Mouse (Mus musculus): ENCODE measurements at regions not wholly inside any gene's neighbourhood (a gene's known extent, or its start where the extent isn't known, plus 50 kb on each side); places are given as distances from the start of the nearest gene placed in this dataset.
A peak's percentile ranks its signal among the peaks of the same experiment; 100 is the strongest.

DNA sequence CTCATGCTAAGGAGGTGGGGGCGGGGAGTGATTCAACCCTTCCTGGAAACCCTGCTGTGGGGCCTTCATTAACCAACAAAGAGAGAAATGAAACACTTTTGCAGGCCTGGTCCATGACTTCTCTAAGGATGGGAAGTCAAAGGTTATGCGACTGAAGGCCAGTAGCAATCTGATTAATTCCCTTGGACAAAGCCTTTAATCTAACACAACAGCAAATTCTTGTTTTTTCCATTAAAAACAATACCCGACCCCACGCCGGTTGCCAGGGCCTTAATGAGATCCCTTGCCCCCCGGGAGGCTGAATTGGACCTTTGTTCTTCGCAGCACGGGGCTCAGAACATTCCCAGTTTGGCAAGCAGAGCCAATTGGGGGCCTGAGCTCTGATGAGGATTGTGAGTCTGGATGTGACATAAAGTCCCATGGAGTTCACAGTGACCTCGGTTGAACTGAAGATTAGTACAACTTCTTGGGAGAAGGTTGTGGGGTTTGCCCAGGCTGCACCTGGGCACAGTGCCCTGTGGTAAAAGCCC, 310.9 kb upstream of the Rtl1 start:
- H3K27ac ChIP-seq, result no peak overlapping the region
- 65% methylated on average over 9 of the region's 9 CpGs for WGBS

DNA sequence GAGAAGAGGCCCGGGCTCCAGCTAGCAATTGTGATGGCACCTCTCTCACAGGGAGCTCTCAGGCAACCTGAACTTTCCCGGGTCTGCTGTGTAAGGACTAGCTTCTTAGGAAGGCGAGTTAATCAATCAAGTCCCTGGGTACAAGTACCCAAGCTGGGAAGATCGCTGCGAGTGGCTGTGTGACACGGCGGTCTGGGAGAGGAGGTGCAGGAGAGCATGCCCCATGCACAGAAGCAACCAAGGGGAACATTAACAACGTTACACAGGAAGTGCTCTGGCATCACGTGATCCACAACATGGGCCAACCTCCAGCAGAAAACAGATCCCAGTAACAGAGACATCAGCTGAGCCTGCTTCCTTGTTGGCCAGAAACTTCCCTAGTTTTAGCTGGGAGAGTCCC, 311.4 kb upstream of the Rtl1 start:
- no peaks in the 10 kb centered on the region for H3K27me3 ChIP-seq (ENCODE audit: insufficient read depth, poor library complexity, severe bottlenecking)
- H3K4me3 ChIP-seq, result no peak overlapping the region
- 75% methylated on average over 9 of the region's 9 CpGs for whole genome bisulfite sequencing
- H3K4me1 ChIP-seq, result no peaks in the 10 kb centered on the region
- DNase-seq (ENCODE audit: low spot score), result no peak
- no peaks in the 10 kb centered on the region for H3K9me3 ChIP-seq
- no peak overlapping the region for H3K27ac ChIP-seq
- H3K36me3 ChIP-seq, result no peaks in the 10 kb centered on the region

More for the DNA sequence above, 310.9 kb upstream of the Rtl1 start:
- Histone ChIP-seq H3K4me1 (no peaks in the 10 kb centered on the region), H3K9me3 (no peaks in the 10 kb centered on the region), H3K27me3 (ENCODE audit: insufficient read depth, poor library complexity, severe bottlenecking) (no peaks in the 10 kb centered on the region), H3K4me3 (no peak overlapping the region), H3K36me3 (no peaks in the 10 kb centered on the region)
- no peak for DNase-seq (ENCODE audit: low spot score)

DNA sequence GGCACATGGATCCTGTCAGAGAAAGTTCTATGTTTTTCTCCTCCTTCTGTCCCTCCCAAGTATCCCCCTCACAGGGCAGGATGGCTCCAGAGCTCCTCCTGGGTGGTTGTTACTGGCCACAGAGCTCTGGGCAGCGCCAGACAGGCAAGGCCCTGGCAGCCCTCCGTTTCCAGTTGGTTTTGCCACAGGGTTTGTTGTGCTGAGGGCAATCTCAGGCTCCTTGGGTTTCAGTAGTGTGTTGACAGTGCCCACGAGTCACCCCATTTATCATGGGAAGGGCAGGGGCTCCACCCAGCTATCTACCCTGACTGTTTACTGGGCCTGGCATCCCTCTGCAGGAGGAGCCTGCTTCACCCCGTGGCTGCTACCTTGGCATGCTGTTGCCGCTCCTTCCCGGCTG, 317.6 kb upstream of the Rtl1 start:
- Histone ChIP-seq H3K9me3 (no peaks in the 10 kb centered on the region), H3K27me3 (ENCODE audit: insufficient read depth, poor library complexity, severe bottlenecking) (no peaks in the 10 kb centered on the region), H3K4me1 (no peaks in the 10 kb centered on the region), H3K4me3 (no peak overlapping the region), H3K36me3 (no peaks in the 10 kb centered on the region), H3K27ac (no peak overlapping the region)
- no peak for DNase-seq (ENCODE audit: low spot score)
- 78% methylated on average over 6 of the region's 6 CpGs for WGBS

DNA sequence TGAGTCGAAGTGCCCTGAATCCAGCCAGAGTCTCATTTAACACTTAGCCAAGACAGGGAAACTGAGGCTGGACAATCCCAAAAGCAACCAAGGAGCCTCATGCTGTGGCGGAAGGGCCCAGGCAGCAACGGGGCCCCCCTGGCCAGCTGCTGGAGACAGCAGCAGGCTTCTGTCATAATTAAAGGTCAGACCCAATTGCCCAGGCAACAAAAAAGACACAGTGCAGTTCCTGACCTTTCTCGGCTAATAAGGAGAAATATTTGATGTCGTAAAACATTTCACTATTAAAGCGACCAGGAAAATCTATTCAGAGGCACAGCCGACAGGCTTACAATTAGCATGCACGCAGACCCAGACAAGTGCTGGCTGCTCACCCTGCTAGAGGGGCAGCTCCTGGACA, 318.8 kb upstream of the Rtl1 start:
- H3K36me3 ChIP-seq, result no peaks in the 10 kb centered on the region
- H3K27ac ChIP-seq, result no peak overlapping the region
- WGBS, result 79% methylated on average over 8 of the region's 8 CpGs

DNA sequence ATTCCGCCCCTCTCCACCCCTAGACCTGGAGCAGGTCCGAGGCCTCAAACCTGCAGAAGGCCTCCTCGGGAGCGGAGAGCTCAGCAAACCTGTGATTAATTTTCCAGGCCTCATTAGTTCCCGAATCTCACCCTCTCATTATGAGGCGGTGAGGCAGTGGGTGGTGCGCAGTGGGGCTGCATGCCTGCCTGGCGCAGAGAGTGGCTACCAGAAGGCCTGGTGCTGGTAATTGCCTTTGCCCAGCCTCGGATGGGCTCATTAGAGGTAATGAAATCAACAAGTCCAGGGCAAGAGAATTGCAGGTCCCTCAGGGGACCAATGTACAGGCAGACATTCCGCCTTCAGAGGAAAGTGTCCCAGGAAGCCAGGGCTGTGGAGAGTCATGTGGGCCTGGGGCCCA, 322.0 kb upstream of the Rtl1 start:
- DNase-seq (ENCODE audit: low spot score), result no peak
- WGBS, result 80% methylated on average over 10 of the region's 10 CpGs

More for the DNA sequence above, 318.8 kb upstream of the Rtl1 start:
- no peak for DNase-seq (ENCODE audit: low spot score)
- Histone ChIP-seq H3K9me3 (no peaks in the 10 kb centered on the region), H3K27me3 (ENCODE audit: insufficient read depth, poor library complexity, severe bottlenecking) (no peaks in the 10 kb centered on the region), H3K4me1 (no peaks in the 10 kb centered on the region), H3K4me3 (no peak overlapping the region)

DNA sequence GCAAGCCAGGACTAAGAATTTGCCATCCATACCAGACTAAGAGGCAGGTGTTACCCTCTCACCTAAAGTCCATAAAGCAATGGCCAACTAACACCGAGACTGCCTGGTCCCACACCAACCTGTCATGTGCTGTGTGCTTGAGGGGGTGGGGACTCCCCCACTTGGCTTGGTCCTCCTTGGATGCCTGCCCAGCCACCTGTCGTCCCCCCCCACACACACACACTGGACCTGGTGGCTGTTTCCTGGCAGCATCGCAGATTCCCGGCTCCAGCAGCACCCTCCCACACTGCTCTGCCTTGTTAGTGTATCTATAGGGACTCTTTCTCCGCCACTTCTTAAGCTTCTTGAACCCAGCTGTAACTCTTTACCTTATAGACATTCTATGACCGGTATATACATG, 325.7 kb upstream of the Rtl1 start:
- H3K36me3 ChIP-seq, result no peaks in the 10 kb centered on the region
- no peaks in the 10 kb centered on the region for H3K27me3 ChIP-seq (ENCODE audit: insufficient read depth, poor library complexity, severe bottlenecking)
- H3K27ac ChIP-seq, result no peak overlapping the region
- no peak for DNase-seq (ENCODE audit: low spot score)
- H3K4me1 ChIP-seq, result no peaks in the 10 kb centered on the region
- WGBS, result 73% methylated on average over 6 of the region's 6 CpGs
- no peak overlapping the region for H3K4me3 ChIP-seq
- H3K9me3 ChIP-seq, result no peaks in the 10 kb centered on the region

More for the DNA sequence above, 322.0 kb upstream of the Rtl1 start:
- Histone ChIP-seq H3K9me3 (no peaks in the 10 kb centered on the region), H3K27ac (no peak overlapping the region), H3K4me1 (no peaks in the 10 kb centered on the region), H3K27me3 (ENCODE audit: insufficient read depth, poor library complexity, severe bottlenecking) (no peaks in the 10 kb centered on the region), H3K36me3 (no peaks in the 10 kb centered on the region), H3K4me3 (no peak overlapping the region)

DNA sequence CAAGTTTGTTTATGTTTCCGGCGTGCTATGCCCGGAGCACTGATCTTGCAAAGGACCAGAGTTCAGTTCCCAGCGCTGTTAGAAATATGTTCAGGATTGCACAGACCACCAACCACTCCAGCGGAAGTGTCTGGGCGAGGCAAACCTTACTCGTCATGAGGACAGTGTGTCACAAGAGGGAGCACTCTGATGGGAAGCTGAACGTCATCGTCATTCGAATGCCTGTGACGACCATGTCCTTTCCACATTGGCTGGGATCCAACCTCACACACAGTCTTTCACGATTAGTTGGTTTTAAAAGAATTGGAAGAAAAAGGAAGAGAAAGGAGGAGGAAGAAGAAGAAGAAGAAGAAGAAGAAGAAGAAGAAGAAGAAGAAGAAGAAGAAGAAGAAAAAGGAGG, 326.5 kb upstream of the Rtl1 start:
- no peaks in the 10 kb centered on the region for H3K4me1 ChIP-seq
- no peaks in the 10 kb centered on the region for H3K9me3 ChIP-seq
- no peaks in the 10 kb centered on the region for H3K36me3 ChIP-seq
- 59% methylated on average over 12 of the region's 12 CpGs for WGBS
- no peak for DNase-seq (ENCODE audit: low spot score)
- H3K27me3 ChIP-seq (ENCODE audit: insufficient read depth, poor library complexity, severe bottlenecking), result no peaks in the 10 kb centered on the region
- no peak overlapping the region for H3K27ac ChIP-seq
- no peak overlapping the region for H3K4me3 ChIP-seq

DNA sequence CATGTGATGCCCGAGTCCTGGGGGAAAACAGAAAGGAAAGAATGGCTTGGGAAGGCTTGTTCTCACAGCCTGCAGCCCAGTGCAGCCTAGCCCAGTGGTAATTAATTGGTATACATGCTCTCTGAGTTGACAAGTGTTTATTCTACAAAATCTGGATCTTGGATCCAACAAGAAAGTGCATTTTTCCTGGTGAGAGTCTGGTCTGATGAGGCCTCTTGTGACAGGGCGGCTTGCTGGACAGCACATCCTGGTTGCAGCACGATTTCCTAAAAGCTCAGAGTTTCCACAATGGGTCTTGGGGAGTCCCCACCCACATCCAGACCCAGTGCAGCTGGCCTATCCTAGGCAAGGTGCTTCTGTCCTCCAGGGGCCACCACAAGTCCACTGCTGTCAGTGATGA, 332.7 kb upstream of the Dio3 start:
- H3K27me3 ChIP-seq (ENCODE audit: insufficient read depth, poor library complexity, severe bottlenecking), result peaks cover 33% of the 10 kb centered on the region
- peaks cover 30% of the 10 kb centered on the region for H3K4me1 ChIP-seq
- no peak overlapping the region for H3K27ac ChIP-seq
- WGBS, result 63% methylated on average over 3 of the region's 3 CpGs
- H3K9me3 ChIP-seq, result no peaks in the 10 kb centered on the region
- no peaks in the 10 kb centered on the region for H3K36me3 ChIP-seq
- H3K4me3 ChIP-seq, result no peak overlapping the region
- DNase-seq (ENCODE audit: low spot score), result no peak

DNA sequence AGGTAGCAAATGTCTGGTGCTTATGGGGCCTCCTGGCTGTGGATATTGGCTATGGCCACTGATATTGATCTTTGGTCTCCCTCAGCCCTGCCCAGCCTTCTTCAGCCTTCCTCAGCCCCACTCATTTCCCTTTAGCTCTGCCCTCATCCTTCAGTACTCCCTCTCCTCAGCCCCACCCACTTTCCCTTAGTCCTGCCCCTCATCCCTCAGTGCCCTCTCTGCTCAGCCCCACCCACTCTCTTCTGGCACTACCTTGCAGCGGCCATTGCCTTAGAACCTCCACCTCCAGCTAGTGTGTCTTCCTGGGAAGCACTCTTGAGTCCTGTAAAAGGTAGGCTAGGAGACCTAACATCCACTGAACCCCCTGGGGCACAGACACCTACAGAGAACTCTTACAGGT, 331.9 kb upstream of the Dio3 start:
- peaks cover 33% of the 10 kb centered on the region for H3K27me3 ChIP-seq (ENCODE audit: insufficient read depth, poor library complexity, severe bottlenecking)
- no peaks in the 10 kb centered on the region for H3K36me3 ChIP-seq
- no peak overlapping the region for H3K27ac ChIP-seq
- peaks cover 37% of the 10 kb centered on the region for H3K4me1 ChIP-seq
- no peaks in the 10 kb centered on the region for H3K9me3 ChIP-seq
- DNase-seq (ENCODE audit: low spot score), result no peak
- no peak overlapping the region for H3K4me3 ChIP-seq
- whole genome bisulfite sequencing, result 57% methylated on average over 1 of the region's 1 CpGs

DNA sequence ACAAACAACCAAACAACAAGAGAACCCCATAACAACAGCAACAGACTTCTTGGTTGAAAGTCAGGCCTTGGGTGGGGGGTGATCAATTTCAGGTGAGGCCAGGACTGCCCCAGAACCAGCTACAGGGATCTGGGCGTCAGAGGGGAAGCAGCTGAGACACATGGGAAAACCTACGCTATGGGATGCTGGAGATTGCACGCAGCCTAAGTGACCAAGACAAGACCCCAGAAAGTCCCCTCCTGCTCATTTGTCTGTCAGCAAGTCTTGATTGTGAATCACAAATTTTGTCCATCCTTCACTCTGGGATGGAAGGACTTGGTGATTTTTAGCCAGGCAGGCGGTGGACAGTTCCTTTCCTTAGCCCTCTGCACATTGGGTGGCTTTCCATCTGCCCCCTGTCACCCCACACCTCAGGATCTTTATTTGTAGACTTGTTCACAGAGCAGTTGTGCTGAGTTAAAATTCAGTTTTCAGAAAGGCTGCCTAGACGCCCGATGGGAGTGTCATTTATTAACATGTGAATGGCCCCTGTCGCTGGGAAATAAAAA, 330.9 kb upstream of the Dio3 start:
- Histone ChIP-seq H3K4me3 (no peak overlapping the region), H3K27me3 (ENCODE audit: insufficient read depth, poor library complexity, severe bottlenecking) (peaks cover 33% of the 10 kb centered on the region), H3K36me3 (no peaks in the 10 kb centered on the region), H3K9me3 (no peaks in the 10 kb centered on the region), H3K27ac (0 out of 2 replicates have a peak overlapping the region, but pooled peaks have one; percentile 56), H3K4me1 (peaks cover 45% of the 10 kb centered on the region)
- DNase-seq (ENCODE audit: low spot score), result no peak
- 38% methylated on average over 7 of the region's 7 CpGs for WGBS

DNA sequence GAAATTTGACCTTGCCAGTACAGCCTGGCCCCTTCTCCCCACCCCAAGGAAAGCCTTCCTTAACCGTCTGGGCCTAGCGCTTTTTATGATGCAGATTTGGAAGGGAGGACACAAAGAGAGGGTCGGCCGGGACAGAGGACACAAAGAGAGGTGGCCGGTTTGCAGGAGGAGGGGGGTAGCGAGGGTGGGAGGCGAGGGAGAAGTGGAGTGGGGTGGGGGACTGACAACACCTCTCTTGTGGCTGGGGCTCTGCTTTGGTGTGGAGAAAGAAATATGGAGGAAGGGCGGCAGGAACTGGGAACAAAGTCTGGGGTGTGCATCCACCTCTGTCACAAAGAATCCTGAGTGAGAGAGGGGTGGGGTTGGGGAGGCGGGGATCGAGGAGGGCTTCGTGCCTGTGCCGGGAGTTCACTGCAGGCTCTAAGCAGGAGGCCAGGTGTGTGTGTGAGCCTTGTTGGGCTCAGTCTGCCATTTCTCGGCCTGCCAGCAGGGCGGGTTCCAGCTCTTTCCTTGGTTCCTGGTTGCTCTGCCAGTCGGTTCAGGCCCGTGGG, 330.4 kb upstream of the Dio3 start:
- DNase-seq (ENCODE audit: low spot score), result no peak
- 33% methylated on average over 16 of the region's 16 CpGs for whole genome bisulfite sequencing
- H3K27ac ChIP-seq, result peak overlapping the region; percentile 56
- no peak overlapping the region for H3K4me3 ChIP-seq
- no peaks in the 10 kb centered on the region for H3K9me3 ChIP-seq
- H3K27me3 ChIP-seq (ENCODE audit: insufficient read depth, poor library complexity, severe bottlenecking), result peaks cover 33% of the 10 kb centered on the region
- H3K4me1 ChIP-seq, result peaks cover 45% of the 10 kb centered on the region
- H3K36me3 ChIP-seq, result no peaks in the 10 kb centered on the region

DNA sequence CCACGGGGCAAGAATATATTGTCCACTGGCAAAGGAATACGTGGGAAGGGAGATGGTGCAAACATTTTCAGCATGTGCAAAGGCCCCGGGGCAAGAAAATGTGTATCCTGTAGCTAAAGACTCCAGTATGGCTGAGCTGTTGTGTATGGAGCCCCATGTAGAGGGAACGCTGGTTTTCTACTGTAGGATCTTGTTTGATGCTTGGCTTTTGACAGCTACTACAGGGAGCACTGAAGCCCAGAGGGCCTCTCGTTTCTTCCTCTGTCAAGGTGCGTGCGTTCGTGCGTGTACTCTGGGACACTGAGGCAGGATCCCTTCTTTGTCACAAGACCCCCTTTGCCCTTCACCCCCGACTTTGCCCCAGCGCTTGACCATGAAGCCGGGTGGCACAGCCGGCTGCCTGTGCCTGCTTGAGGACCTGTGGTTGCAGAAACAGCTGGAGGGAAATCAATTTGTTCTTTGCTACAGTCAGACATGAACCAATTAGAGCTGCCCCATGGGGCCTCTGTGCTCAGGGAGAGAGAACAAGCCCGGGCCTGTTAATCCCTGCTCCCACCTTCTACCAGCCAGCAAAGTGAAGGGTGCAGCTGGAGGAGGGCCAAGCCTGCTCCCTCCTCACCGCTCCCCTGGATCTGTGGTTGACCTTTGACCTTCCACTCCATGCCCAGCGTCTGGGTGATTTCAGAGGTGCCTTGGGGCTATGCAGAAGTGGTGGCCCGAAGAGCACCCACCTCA, 329.5 kb upstream of the Dio3 start:
- no peaks in the 10 kb centered on the region for H3K36me3 ChIP-seq
- DNase-seq (ENCODE audit: low spot score), result no peak
- 71% methylated on average over 17 of the region's 17 CpGs for WGBS
- H3K27ac ChIP-seq, result peak overlapping the region; percentile 72
- peaks cover 33% of the 10 kb centered on the region for H3K27me3 ChIP-seq (ENCODE audit: insufficient read depth, poor library complexity, severe bottlenecking)
- H3K4me3 ChIP-seq, result no peak overlapping the region
- H3K9me3 ChIP-seq, result no peaks in the 10 kb centered on the region
- H3K4me1 ChIP-seq, result peaks cover 45% of the 10 kb centered on the region

DNA sequence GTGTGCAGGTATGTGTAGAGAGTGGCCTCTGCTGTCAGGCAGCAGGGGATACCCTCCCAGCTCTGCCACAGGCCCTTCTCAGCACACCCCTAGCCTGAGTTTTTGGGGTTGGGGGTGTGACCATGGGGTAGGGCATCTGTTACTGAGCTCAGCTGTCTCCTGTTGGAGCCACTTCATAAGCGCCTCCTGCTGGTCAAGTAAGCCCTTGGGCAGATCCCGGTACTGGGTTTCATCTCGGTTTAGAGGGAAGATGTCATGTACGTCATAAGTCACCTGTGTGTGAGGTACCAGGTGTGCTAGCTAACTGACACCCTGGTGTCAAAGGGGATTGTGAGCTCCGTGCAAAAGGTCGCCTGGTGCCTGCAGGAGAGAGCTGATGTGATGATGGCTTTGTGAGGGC, 328.2 kb upstream of the Dio3 start:
- Histone ChIP-seq H3K9me3 (no peaks in the 10 kb centered on the region), H3K27ac (peak overlapping the region; percentile 72), H3K27me3 (ENCODE audit: insufficient read depth, poor library complexity, severe bottlenecking) (peaks cover 33% of the 10 kb centered on the region), H3K4me1 (peaks cover 45% of the 10 kb centered on the region), H3K4me3 (no peak overlapping the region), H3K36me3 (no peaks in the 10 kb centered on the region)
- DNase-seq (ENCODE audit: low spot score), result no peak
- 40% methylated on average over 6 of the region's 6 CpGs for WGBS

Data from heart, embryonic 10.5 days (tissue).